Mouse (Mus musculus) embryonic facial prominence, embryonic 12.5 days (tissue): Measurements from ENCODE around the gene Zyx. TPM values are rescaled to one million over a fixed set of nuclear protein-coding genes. Genes with fewer than 3 reads are reported as not detected.
A peak's percentile ranks its signal among the peaks of the same experiment; 100 is the strongest.

ENCODE experiments used
- ATAC-seq: fragments of 200-750 bp; cut with Nextera tagmentation; 2 replicates; pipeline ENCODE4 v1.8.0; 2017; ENCODE audit not compliant: insufficient number of reproducible peaks, insufficient read depth, low FRiP score, low TSS enrichment
- H3K27ac ChIP-seq: fragments of 300-500 bp; sonication (generic); 2 replicates; pipeline ENCODE4 v1.5.1; 2016; ENCODE audit warnings: mild to moderate bottlenecking
- H3K27me3 ChIP-seq: fragments of 300-500 bp; sonication (generic); 2 replicates; pipeline ENCODE4 v1.6.1; 2016; ENCODE audit warnings: mild to moderate bottlenecking, moderate library complexity
- H3K36me3 ChIP-seq: fragments of 300-500 bp; sonication (generic); 2 replicates; pipeline ENCODE4 v1.6.1; 2016; ENCODE audit warnings: mild to moderate bottlenecking
- H3K4me1 ChIP-seq: fragments of 300-500 bp; sonication (generic); 2 replicates; pipeline ENCODE4 v1.6.1; 2016
- H3K4me2 ChIP-seq: fragments of 300-500 bp; sonication (generic); replicated peaks from 2 replicates; pipeline ENCODE4 v1.6.1; 2016; ENCODE audit warnings: mild to moderate bottlenecking, moderate library complexity
- H3K4me3 ChIP-seq: fragments of 300-500 bp; sonication (generic); 2 replicates; pipeline ENCODE4 v1.5.1; 2016; ENCODE audit warnings: mild to moderate bottlenecking
- H3K9ac ChIP-seq: fragments of 300-500 bp; sonication (generic); 2 replicates; pipeline ENCODE4 v1.6.1; 2016; ENCODE audit warnings: mild to moderate bottlenecking, moderate library complexity
- H3K9me3 ChIP-seq: fragments of 300-500 bp; sonication (generic); 2 replicates; pipeline ENCODE4 v1.6.1; 2016; ENCODE audit warnings: mild to moderate bottlenecking, moderate library complexity
- WGBS: fragments of 180-500 bp; shearing (Covaris S2); methylation state at CpG from one replicate; pipeline ENCODE4 v1.1.7; 2016; 5-methylcytosine and 5-hydroxymethylcytosine counted together
- polyA plus RNA-seq: library from polyadenylated mRNA; unstranded; fragments of >200 nt; fragmentation: Nextera tagmentation; extraction: Ambion mirVana; gene quantifications from 2 replicates; pipeline ENCODE4 v1.2.1, GENCODE M21; 2016

The Zyx gene
- polyA plus RNA-seq, 1 experiment from 2014 or later: 107 TPM

- no peaks in the 10 kb centered on the region for H3K36me3 ChIP-seq
- ATAC-seq: no peak
- WGBS: 46% methylated on average over 9 of the region's 9 CpGs
- 0 out of 2 replicates have a peak, but pooled peaks cover 4% of the 10 kb centered on the region for H3K4me1 ChIP-seq
- no peak overlapping the region for H3K9ac ChIP-seq
- H3K27ac ChIP-seq: 0 out of 2 replicates have a peak overlapping the region, but pooled peaks have one; percentile 4
- H3K4me2 ChIP-seq: no peak overlapping the region
- no peaks in the 10 kb centered on the region for H3K9me3 ChIP-seq
- no peaks in the 10 kb centered on the region for H3K27me3 ChIP-seq
- no peak overlapping the region for H3K4me3 ChIP-seq
Observed at GRCm38 (mm10) chr6:42381916-42382381, 32.5 kb downstream of the Zyx start.

DNA sequence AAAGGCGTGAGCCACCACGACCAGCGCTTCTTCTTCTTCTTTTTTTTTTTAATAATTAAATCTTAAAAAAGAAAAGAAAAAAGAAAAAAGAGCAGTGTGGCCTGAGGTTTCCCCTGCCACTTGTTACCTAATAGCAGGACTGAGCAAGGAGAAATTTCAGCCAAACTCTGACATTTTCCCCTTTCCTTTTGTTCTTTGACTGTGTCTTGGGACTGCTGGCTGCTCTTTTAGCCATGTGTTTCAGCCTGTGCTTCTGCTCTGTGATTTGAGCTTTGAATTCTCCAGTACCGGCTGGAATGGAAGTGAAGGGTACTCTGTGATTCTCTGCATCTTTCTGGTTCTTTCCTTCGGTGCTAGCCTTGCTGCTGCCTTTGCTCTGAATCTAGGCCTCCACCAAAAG is 33.9 kb downstream of the Zyx start:
- Histone ChIP-seq H3K4me3 (no peak overlapping the region), H3K9me3 (no peaks in the 10 kb centered on the region), H3K27ac (no peak overlapping the region), H3K4me1 (0 out of 2 replicates have a peak, but pooled peaks cover 4% of the 10 kb centered on the region), H3K9ac (no peak overlapping the region), H3K27me3 (no peaks in the 10 kb centered on the region), H3K36me3 (no peaks in the 10 kb centered on the region), H3K4me2 (no peak overlapping the region)
- no peak for ATAC-seq
- WGBS: 87% methylated on average over 5 of the region's 5 CpGs

GRCm38 (mm10) chr6:42385635-42386034 is 36.2 kb downstream of the Zyx start:
- no peak overlapping the region for H3K9ac ChIP-seq
- 0 out of 2 replicates have a peak, but pooled peaks cover 4% of the 10 kb centered on the region for H3K4me1 ChIP-seq
- no peak overlapping the region for H3K27ac ChIP-seq
- H3K27me3 ChIP-seq: no peaks in the 10 kb centered on the region
- 65% methylated on average over 4 of the region's 4 CpGs for WGBS
- no peaks in the 10 kb centered on the region for H3K36me3 ChIP-seq
- no peak overlapping the region for H3K4me3 ChIP-seq
- no peaks in the 10 kb centered on the region for H3K9me3 ChIP-seq
- ATAC-seq: no peak
- H3K4me2 ChIP-seq: no peak overlapping the region

DNA sequence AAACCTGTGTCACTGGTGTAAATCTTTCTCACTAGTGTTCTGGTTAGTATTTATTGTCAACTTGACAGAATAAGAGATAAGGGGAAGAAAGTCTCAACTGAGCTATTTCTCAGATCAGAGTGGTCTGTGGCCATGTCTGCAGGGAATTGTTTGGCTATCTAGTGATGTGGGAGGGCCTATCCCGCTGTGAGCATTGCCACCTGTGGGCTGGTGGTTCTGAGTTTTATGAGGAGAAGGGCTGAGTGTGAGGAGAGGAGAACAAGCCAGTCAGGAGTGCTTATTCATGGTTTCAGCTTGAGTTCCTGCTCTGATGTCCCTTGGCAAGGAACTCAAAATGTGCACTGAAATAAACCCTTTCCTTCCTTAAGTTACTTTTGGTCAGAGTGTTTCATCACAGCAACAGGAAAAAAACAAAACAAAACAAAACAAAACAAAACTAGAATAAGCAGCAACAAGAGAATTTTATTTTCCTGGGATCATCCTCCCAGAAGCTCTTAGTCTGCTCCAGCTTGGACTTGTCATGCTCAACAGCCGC is 42.4 kb downstream of the Zyx start:
- Histone ChIP-seq H3K9ac (no peak overlapping the region), H3K27ac (no peak overlapping the region), H3K36me3 (no peaks in the 10 kb centered on the region), H3K4me1 (no peaks in the 10 kb centered on the region), H3K27me3 (no peaks in the 10 kb centered on the region), H3K4me3 (no peak overlapping the region), H3K4me2 (no peak overlapping the region), H3K9me3 (no peaks in the 10 kb centered on the region)
- WGBS: 54% methylated on average over 2 of the region's 2 CpGs
- no peak for ATAC-seq

DNA sequence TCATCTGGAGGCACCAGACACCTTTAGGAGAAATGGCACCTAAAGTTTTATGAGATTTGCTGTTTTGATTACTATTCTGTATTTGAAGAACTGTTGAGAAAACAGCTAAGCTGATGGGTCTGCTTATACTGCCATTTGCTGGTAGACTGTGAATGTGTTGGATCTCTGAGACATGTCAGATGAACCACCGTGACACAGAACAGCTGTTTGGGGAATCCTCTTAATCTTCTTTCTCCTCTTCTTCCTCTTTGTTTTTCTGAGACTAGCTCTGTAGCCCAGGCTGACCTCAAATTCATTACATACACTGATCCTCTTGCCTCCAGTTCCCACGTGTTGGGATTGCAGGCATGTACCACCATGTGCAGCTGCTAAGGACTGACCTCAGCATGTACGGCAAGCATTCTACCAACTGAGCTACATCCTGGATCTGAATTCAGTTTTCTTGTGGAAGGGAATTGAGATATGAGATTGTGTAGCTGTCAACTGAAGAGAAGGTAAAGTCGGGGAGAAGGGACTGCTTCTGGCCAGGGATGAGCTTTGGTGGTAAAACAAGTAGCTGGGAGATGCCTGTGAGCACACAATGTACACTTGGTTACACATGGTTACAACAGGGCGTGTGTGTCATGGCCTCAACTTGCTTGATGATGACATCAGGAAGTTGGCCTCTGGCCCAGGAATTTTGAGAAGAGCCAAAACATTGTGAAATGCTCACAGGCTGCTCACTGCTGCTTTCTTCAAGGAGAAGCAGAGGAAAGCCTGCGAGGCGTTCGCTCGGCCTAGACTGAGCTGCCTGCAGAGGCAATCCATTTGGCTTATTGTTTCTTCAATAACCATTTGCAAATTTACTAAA is 46.8 kb downstream of the Zyx start:
- ATAC-seq: no peak
- 77% methylated on average over 9 of the region's 9 CpGs for WGBS
- Histone ChIP-seq H3K4me3 (no peak overlapping the region), H3K27me3 (no peaks in the 10 kb centered on the region), H3K27ac (no peak overlapping the region), H3K9me3 (no peaks in the 10 kb centered on the region), H3K36me3 (no peaks in the 10 kb centered on the region), H3K4me2 (no peak overlapping the region), H3K9ac (no peak overlapping the region), H3K4me1 (no peaks in the 10 kb centered on the region)

GRCm38 (mm10) chr6:42397041-42397657 is 47.7 kb downstream of the Zyx start:
- H3K36me3 ChIP-seq: no peaks in the 10 kb centered on the region
- WGBS: 74% methylated on average over 3 of the region's 3 CpGs
- H3K9ac ChIP-seq: no peak overlapping the region
- H3K9me3 ChIP-seq: no peaks in the 10 kb centered on the region
- H3K27ac ChIP-seq: no peak overlapping the region
- H3K4me1 ChIP-seq: no peaks in the 10 kb centered on the region
- ATAC-seq: no peak
- H3K4me2 ChIP-seq: no peak overlapping the region
- H3K27me3 ChIP-seq: no peaks in the 10 kb centered on the region
- H3K4me3 ChIP-seq: no peak overlapping the region

GRCm38 (mm10) chr6:42398285-42398684 is 48.9 kb downstream of the Zyx start:
- Histone ChIP-seq H3K9ac (no peak overlapping the region), H3K27ac (no peak overlapping the region), H3K4me2 (no peak overlapping the region), H3K4me3 (no peak overlapping the region), H3K36me3 (no peaks in the 10 kb centered on the region), H3K4me1 (no peaks in the 10 kb centered on the region), H3K9me3 (no peaks in the 10 kb centered on the region), H3K27me3 (no peaks in the 10 kb centered on the region)
- 89% methylated on average over 3 of the region's 3 CpGs for WGBS
- ATAC-seq: no peak

DNA sequence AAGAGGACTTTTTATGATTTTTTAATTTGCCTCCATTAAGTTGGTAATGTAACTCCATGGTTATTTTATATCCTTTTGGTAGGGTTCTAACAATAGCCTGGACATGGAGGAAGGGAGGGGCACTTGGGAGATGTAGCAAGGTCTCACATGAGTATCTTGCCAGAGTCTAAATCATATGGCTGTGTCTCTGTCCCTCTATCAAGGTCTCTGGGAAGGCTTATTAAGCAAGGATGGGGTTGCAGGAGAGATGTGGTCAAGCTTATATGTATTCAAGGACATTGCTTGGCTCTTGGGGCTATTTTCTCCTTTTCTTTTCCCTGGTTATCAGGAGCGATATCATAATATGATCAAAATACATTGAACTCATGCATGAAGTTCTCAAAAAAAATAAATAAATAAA is 49.6 kb downstream of the Zyx start:
- no peaks in the 10 kb centered on the region for H3K4me1 ChIP-seq
- H3K9me3 ChIP-seq: no peaks in the 10 kb centered on the region
- H3K4me2 ChIP-seq: no peak overlapping the region
- H3K27ac ChIP-seq: no peak overlapping the region
- no peak overlapping the region for H3K9ac ChIP-seq
- H3K36me3 ChIP-seq: no peaks in the 10 kb centered on the region
- H3K27me3 ChIP-seq: no peaks in the 10 kb centered on the region
- 92% methylated on average over 1 of the region's 1 CpGs for WGBS
- no peak overlapping the region for H3K4me3 ChIP-seq
- ATAC-seq: no peak

DNA sequence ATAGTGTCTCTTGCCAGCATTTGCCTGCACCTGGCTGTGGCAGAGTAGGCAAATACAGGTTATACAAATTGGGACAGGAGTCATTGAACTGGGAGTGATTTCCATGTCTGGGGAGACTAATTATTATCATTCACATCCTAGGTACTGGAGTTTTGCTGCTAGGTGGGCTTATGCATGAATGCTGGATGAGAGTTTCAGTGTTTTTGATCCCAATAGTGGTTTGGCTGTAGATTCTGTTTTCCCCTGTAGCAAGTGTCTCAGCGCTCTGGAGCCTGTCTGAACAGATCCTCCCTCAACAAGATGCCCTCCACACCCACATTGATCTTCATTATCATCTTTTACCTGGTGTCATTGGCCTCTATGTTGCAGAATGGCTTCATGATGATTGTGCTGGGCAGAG is 50.5 kb downstream of the Zyx start, which contains the start of gene Tas2r143:
TSS of gene Tas2r143 (plus strand) at position 301 of the 400 bp plus-strand sequence.
- H3K27me3 ChIP-seq: no peaks in the 10 kb centered on the region
- 89% methylated on average over 1 of the region's 1 CpGs for WGBS
- ATAC-seq: no peak
- H3K36me3 ChIP-seq: no peaks in the 10 kb centered on the region
- no peak within 1 kb of the TSS for H3K9ac ChIP-seq
- no peaks in the 10 kb centered on the region for H3K9me3 ChIP-seq
- H3K27ac ChIP-seq: no peak within 1 kb of the TSS
- no peaks in the 10 kb centered on the region for H3K4me1 ChIP-seq
- no peak within 1 kb of the TSS for H3K4me3 ChIP-seq
- H3K4me2 ChIP-seq: no peak within 1 kb of the TSS

DNA sequence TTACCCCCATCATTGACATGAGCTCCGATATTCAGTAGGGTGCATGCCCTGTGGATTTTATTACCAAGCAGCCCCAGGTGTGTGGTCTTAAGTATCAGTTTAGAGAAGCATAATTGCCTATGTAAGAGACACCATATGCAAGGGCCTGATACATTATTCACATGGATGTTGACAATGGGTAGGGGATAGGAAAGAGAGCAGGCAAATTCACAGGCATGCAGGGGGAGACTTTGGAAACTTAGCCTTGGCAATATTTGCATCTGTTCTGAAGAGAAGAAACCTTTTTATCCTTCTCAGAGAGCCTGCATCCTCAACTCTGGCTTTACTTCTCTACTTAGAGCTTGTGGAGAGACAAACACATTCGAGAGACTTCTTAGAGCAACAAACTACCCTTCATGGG is 55.7 kb downstream of the Zyx start, which contains the start of gene Tas2r135:
TSS of gene Tas2r135 (plus strand) at position 301 of the 400 bp plus-strand sequence.
- Histone ChIP-seq H3K27ac (no peak within 1 kb of the TSS), H3K4me2 (no peak within 1 kb of the TSS), H3K9me3 (no peaks in the 10 kb centered on the region), H3K36me3 (no peaks in the 10 kb centered on the region), H3K4me3 (no peak within 1 kb of the TSS), H3K4me1 (no peaks in the 10 kb centered on the region), H3K27me3 (no peaks in the 10 kb centered on the region), H3K9ac (no peak within 1 kb of the TSS)
- ATAC-seq: no peak
- WGBS: 85% methylated on average over 2 of the region's 2 CpGs
